Mouse (Mus musculus) intestine, embryonic 14.5 days (tissue): ENCODE data around the gene Eci1. TPM values are rescaled to one million over a fixed set of nuclear protein-coding genes. Genes with fewer than 3 reads are reported as not detected.

Source experiments
- ATAC-seq: fragments of 200-750 bp; cut with Nextera tagmentation; replicated peaks from 2 replicates; pipeline ENCODE4 v1.8.0; 2017; ENCODE audit warnings: low read depth, moderate number of reproducible peaks, moderate TSS enrichment, moderate library complexity; ENCODE audit not compliant: low FRiP score, low TSS enrichment
- DNase-seq: peaks from one replicate; pipeline ENCODE4 v3.0.0-alpha.2; 2018; ENCODE audit warnings: low spot score
- H3K27ac ChIP-seq: fragments of 300-500 bp; sonication (generic); 2 replicates; pipeline ENCODE4 v1.5.1; 2014; ENCODE audit warnings: low read depth, mild to moderate bottlenecking, control low read depth
- H3K27me3 ChIP-seq: fragments of 300-500 bp; sonication (generic); replicated peaks from 2 replicates; pipeline ENCODE4 v1.6.1; 2014; ENCODE audit warnings: low read length, control low read depth; ENCODE audit not compliant: control insufficient read depth, insufficient read depth
- H3K36me3 ChIP-seq: fragments of 300-500 bp; sonication (generic); 2 replicates; pipeline ENCODE4 v1.6.1; 2014; ENCODE audit warnings: low read length, control low read depth; ENCODE audit not compliant: control insufficient read depth, insufficient read depth
- H3K4me1 ChIP-seq: fragments of 300-500 bp; sonication (generic); replicated peaks from 2 replicates; pipeline ENCODE4 v1.6.1; 2014; ENCODE audit warnings: low read length, control low read depth, mixed read lengths; ENCODE audit not compliant: control insufficient read depth, insufficient read depth
- H3K4me2 ChIP-seq: fragments of 300-500 bp; sonication (generic); 2 replicates; pipeline ENCODE4 v1.6.1; 2014; ENCODE audit warnings: low read length
- H3K4me3 ChIP-seq: fragments of 300-500 bp; sonication (generic); 2 replicates; pipeline ENCODE4 v1.5.1; 2014; ENCODE audit warnings: low read depth, low read length, control low read depth, mixed read lengths
- H3K9ac ChIP-seq: fragments of 300-500 bp; sonication (generic); 2 replicates; pipeline ENCODE4 v1.6.1; 2014; ENCODE audit warnings: mild to moderate bottlenecking, low read length
- H3K9me3 ChIP-seq: fragments of 300-500 bp; sonication (generic); 2 replicates; pipeline ENCODE4 v1.6.1; 2016; ENCODE audit warnings: low read length, control low read depth; ENCODE audit not compliant: control insufficient read depth
- WGBS: fragments of 180-500 bp; shearing (Covaris S2); extraction: QIAGEN DNeasy Blood & Tissue Kit; methylation state at CpG from one replicate; pipeline ENCODE4 v1.1.7; 2014; 5-methylcytosine and 5-hydroxymethylcytosine counted together
- polyA plus RNA-seq: library from polyadenylated mRNA; unstranded; fragments of >200 nt; fragmentation: Nextera tagmentation; extraction: Ambion mirVana; gene quantifications from 2 replicates; pipeline ENCODE4 v1.2.1, GENCODE M21; 2014

Gene Eci1
- polyA plus RNA-seq, 1 experiment from 2014 or later: 104 TPM

DNA sequence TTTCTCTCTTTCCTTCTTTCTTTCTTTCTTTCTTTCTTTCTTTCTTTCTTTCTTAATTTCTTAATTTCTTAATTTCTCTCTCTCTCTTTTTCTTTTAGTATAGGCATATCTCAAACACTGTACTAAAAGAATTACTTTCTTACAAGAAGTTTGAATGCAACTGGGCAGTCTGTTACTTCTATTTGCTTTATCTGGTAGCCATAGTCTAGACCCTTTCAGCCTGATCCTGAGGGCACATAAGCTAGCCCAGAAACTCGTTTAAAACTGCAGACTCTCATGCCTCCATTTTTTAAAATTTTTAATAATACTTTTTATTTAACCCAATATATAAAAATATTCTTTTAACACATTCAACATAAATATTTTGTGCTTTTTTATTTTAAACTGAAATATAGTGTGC lies 53.0 kb downstream of the Eci1 start:
- Histone ChIP-seq H3K27ac (no peak overlapping the region; the same call in 1 of the 2 replicates), H3K9ac (no peak overlapping the region; the same call in 1 of the 2 replicates)

DNA sequence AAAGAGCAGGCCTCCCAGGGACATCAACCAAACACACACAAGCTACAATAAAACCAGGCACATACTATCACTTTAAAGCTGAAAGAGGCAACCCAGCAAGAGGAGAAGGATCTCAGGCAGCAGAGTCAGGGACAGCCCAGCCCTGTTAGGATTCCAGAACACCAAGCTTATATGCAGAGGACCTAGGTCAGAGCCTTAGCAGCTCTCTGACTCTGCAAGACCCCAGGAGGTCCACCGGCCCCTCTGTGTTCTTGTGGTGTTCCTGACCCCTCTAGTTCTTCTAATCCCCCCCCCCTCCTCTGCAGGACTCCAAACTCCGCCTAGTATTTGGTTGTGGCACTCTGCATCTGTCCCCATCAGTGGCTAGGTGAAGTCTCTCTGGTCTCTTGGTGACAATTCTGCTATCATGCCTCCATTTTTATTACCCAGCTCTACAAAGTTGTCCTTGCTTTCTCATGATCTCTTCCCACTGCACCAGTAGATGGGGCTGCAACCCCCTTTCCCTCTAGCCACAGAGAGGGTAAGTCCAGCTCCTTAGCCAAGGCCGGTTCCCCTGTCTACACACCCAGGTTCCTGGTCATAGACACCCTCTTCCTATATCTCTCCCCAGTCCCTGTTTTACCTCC lies 53.9 kb downstream of the Eci1 start:
- Histone ChIP-seq H3K9me3 (no peaks in the 10 kb centered on the region), H3K4me1 (peaks cover 14% of the 10 kb centered on the region; the same call in 1 of the 2 replicates), H3K27ac (peak overlapping the region; percentile 30), H3K4me2 (no peak overlapping the region), H3K9ac (no peak overlapping the region), H3K27me3 (no peaks in the 10 kb centered on the region), H3K4me3 (no peak overlapping the region), H3K36me3 (peaks cover 22% of the 10 kb centered on the region)
- WGBS: 40% methylated on average over 3 of the region's 3 CpGs
- DNase-seq: no peak
- no peak for ATAC-seq

More for the DNA sequence above, 53.0 kb downstream of the Eci1 start:
- 19% methylated on average over 1 of the region's 1 CpGs for WGBS
- no peak for ATAC-seq
- Histone ChIP-seq H3K36me3 (peaks cover 31% of the 10 kb centered on the region), H3K4me1 (peaks cover 14% of the 10 kb centered on the region; the same call in 1 of the 2 replicates), H3K4me3 (peak overlapping the region; percentile 93), H3K9me3 (no peaks in the 10 kb centered on the region), H3K4me2 (peak overlapping the region; percentile 72), H3K27me3 (no peaks in the 10 kb centered on the region)
- no peak for DNase-seq

DNA sequence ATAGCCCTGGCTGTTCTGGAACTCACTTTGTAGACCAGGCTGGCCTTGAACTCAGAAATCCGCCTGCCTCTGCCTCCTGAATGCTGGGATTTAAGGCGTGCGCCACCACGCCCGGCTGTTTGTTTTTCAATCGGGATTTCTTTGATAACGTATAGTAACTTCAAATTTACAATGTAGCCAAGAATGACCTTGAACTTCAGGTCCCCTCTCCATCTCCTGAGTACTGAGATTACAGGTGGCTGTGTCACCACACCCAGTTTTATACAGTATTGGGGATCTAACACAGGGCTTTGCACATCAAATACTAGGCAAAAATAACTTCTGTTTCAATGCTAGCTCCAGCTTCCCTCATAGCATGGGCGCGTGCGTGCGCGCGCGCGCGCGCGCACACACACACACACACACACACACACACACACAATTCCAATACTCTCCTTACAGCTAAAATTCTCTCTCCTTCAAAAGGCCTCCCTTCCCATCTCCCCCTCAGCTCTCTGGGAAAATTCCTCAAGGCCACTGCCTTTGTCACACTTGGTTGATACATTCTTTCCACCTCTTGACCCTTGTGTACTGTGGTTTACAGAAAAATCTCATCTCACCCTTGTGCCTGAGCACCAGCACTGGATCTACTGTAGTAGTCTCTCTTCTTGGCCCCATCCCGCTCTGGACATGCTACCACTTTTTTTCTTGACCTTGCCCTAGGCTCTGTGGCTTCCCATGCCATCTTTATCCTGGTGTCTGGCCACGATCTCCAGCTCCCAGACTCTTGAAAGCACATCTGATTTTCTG lies 54.8 kb downstream of the Eci1 start:
- H3K27ac ChIP-seq: no peak overlapping the region
- H3K9ac ChIP-seq: no peak overlapping the region
- no peaks in the 10 kb centered on the region for H3K27me3 ChIP-seq
- H3K4me3 ChIP-seq: no peak overlapping the region
- ATAC-seq (no peak), DNase-seq (no peak)
- H3K4me2 ChIP-seq: no peak overlapping the region
- H3K4me1 ChIP-seq: peaks cover 14% of the 10 kb centered on the region; the same call in 1 of the 2 replicates
- peaks cover 13% of the 10 kb centered on the region for H3K36me3 ChIP-seq
- 90% methylated on average over 20 of the region's 20 CpGs for WGBS
- no peaks in the 10 kb centered on the region for H3K9me3 ChIP-seq

DNA sequence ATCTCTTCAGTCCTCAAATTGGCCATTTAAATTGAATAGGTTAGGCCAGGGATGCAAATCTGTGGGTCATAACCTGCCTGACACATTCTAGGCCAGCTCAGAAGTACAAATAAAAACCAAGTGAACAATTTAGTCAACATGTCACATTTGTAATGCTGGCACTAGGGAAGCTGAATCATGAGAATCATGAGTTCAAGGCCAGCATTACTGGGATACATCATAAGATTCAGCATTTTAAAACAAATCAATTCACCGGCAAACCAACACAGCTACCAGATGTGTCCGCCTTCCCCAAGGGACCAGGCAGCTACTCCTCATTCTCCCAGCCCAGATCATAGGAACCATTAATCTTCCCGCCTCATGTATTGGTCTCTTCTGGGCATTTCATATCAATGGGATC lies 57.1 kb downstream of the Eci1 start:
- ATAC-seq (no peak), DNase-seq (no peak)
- Histone ChIP-seq H3K4me1 (peaks cover 7% of the 10 kb centered on the region; the same call in 1 of the 2 replicates), H3K4me3 (no peak overlapping the region), H3K9ac (no peak overlapping the region), H3K27ac (no peak overlapping the region), H3K9me3 (no peaks in the 10 kb centered on the region), H3K4me2 (no peak overlapping the region), H3K36me3 (no peaks in the 10 kb centered on the region), H3K27me3 (peaks cover 16% of the 10 kb centered on the region)
- 84% methylated on average over 3 of the region's 3 CpGs for WGBS

DNA sequence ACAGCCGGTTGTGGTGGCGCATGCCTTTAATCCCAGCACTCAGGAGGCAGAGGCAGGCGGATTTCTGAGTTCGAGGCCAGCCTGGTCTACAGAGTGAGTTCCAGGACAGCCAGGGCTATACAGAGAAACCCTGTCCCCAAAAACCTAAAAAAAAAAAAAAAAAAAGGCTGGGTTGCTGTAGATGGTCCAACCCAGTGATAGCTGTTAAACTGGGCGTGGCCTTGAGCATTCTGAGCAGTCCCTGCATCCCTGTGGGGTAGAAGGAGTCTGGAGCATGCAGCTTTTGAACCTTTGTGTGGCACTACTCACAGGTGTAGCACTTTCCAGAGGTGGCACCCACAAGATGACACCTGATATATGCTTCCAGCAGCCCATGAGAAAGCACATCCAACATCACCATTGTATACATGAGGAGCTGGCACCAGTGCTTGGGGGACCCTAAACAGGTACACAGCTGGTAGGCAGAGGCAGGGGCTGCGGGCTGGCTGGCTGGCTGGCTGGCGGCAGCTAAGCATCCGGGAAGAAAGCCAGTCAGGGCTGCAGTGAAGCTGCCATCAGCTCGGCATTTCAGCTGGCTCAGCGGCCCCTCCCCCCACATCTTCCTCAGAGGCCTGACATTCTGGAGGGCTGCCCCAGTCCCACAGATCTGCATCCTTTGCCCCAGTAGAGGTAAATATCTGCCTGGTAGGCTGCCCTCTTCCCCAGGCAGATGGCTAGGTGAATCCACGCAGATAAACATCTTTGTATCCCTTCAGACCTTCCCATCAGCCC lies 58.8 kb downstream of the Eci1 start:
- no peak for DNase-seq
- Histone ChIP-seq H3K4me3 (no peak overlapping the region), H3K4me1 (peaks cover 12% of the 10 kb centered on the region; the same call in 1 of the 2 replicates), H3K9ac (no peak overlapping the region), H3K27me3 (peaks cover 30% of the 10 kb centered on the region), H3K9me3 (no peaks in the 10 kb centered on the region), H3K27ac (no peak overlapping the region), H3K36me3 (no peaks in the 10 kb centered on the region), H3K4me2 (no peak overlapping the region)
- ATAC-seq: no peak
- 44% methylated on average over 11 of the region's 11 CpGs for WGBS

DNA sequence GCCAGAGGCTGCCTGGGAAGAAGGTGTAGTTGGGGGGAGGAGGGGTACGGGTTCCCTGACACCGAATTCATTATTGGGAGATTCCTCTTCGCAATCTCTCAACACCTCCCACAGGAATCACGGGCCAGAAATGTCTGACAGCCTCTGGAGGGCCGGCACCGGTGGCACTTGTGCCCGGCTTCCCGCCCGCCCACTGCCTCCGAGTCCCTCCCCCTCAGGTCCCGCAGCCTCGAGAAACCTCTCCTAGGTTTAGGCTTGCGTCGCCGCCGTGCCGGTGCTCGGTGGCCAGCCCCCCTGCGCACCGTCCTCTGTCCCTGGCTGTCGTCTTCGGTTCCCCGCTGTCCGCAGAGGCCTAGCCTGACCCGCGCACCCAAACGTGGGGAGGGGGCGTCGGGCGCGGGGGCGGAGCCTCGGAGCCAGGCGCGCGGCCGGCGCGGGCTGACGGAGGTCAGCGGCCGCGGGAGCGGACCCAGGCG lies 61.8 kb downstream of the Eci1 start, which contains the start of gene Caskin1:
Caskin1 (plus strand) TSS at position 416 of the 476 bp plus-strand sequence.
- peak within 1 kb of the TSS; percentile 9; the same call in 1 of the 2 replicates for H3K27ac ChIP-seq
- peak within 1 kb of the TSS; percentile 99 for H3K4me2 ChIP-seq
- DNase-seq: peak; percentile 73
- no peaks in the 10 kb centered on the region for H3K36me3 ChIP-seq
- peaks cover 8% of the 10 kb centered on the region; the same call in 1 of the 2 replicates for H3K4me1 ChIP-seq
- H3K27me3 ChIP-seq: peaks cover 30% of the 10 kb centered on the region
- peak within 1 kb of the TSS; percentile 71 for H3K4me3 ChIP-seq
- peak; percentile 36 for ATAC-seq
- 1% methylated on average over 25 of the region's 45 CpGs for WGBS
- H3K9ac ChIP-seq: peak within 1 kb of the TSS; percentile 60
- no peaks in the 10 kb centered on the region for H3K9me3 ChIP-seq

DNA sequence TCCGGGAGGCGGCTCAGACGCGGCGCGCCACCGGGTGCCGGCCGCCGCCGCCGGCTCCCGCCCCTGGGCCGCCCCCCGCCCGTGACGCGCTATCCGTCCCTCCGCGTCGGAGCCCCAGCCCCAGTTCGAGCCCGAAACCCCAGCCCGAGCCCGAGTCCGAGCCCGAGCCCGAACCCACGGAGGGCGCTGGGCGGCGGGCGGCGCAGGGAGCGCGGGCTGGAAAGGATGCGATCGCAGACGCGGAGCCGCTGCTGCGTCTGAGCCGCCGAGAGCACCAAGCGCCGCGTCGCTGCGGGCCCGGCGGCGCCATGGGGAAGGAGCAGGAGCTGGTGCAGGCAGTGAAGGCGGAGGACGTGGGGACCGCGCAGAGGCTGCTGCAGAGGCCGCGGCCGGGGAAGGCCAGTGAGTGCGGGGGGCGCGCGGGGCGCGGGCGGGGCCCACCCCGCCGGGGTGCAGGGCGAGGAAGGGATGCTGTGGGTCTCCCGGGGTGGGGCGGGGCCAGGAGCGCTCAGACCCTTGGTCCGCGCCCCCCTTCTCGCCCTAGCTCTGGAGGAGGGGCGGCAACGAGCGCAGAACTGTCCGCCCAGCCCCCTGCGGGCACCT lies 62.3 kb downstream of the Eci1 start:
- peak overlapping the region; percentile 60 for H3K9ac ChIP-seq
- DNase-seq (no peak), ATAC-seq (peak; percentile 40; the same call in 1 of the 2 replicates)
- peak overlapping the region; percentile 9; the same call in 1 of the 2 replicates for H3K27ac ChIP-seq
- H3K36me3 ChIP-seq: no peaks in the 10 kb centered on the region
- H3K4me2 ChIP-seq: peak overlapping the region; percentile 99
- H3K4me3 ChIP-seq: peak overlapping the region; percentile 71
- under 1% methylated on average over 66 of the region's 81 CpGs for WGBS
- H3K4me1 ChIP-seq: peaks cover 8% of the 10 kb centered on the region; the same call in 1 of the 2 replicates
- no peaks in the 10 kb centered on the region for H3K9me3 ChIP-seq
- peaks cover 30% of the 10 kb centered on the region for H3K27me3 ChIP-seq
